Mouse (Mus musculus): ENCODE data around the gene Osbpl10. TPM values are rescaled to one million over a fixed set of nuclear protein-coding genes. Genes with fewer than 3 reads are reported as not detected.

The Osbpl10 gene
- polyA plus RNA-seq, 1 experiment from 2014 or later = 4.7 TPM

Other genes with a start within 250 kb of the Osbpl10 start
- 18.0 and 20.9 TPM in 2 replicates for gene Cmtm6, start 247.5 kb upstream of the Osbpl10 start, polyA plus RNA-seq (2015; fragmentation: Nextera tagmentation; extraction: Ambion mirVana)
- 11.5 and 16.8 TPM in 2 replicates for gene Cmtm7, start 196.7 kb upstream of the Osbpl10 start, polyA plus RNA-seq (2015; fragmentation: Nextera tagmentation; extraction: Ambion mirVana)
- gene Cmtm8, start 134.4 kb upstream of the Osbpl10 start, polyA plus RNA-seq (2015; fragmentation: Nextera tagmentation; extraction: Ambion mirVana) = 7.5 and 8.6 TPM in 2 replicates
- 35.2 and 38.5 TPM in 2 replicates for gene Gpd1l, start 44.6 kb upstream of the Osbpl10 start, polyA plus RNA-seq (2015; fragmentation: Nextera tagmentation; extraction: Ambion mirVana)
- 154 and 187 TPM in 2 replicates for gene Rps27rt, start 4.2 kb downstream of the Osbpl10 start, polyA plus RNA-seq (2015; fragmentation: Nextera tagmentation; extraction: Ambion mirVana)